Mouse (Mus musculus) thymus, adult 2 months (tissue): ENCODE results near the gene Ebf1. TPM values are rescaled to one million over a fixed set of nuclear protein-coding genes. Genes with fewer than 3 reads are reported as not detected.

Source experiments
- DNase-seq: peaks from one replicate; pipeline ENCODE4 v3.0.0; 2021
- H3K27ac ChIP-seq: fragments of 200-500 bp; 2 replicates; pipeline ENCODE4 v1.5.1; 2012; ENCODE audit warnings: low read length, control low read depth; ENCODE audit not compliant: control insufficient read depth, insufficient read depth
- H3K27me3 ChIP-seq: fragments of 200-500 bp; 2 replicates; pipeline ENCODE4 v1.6.1; 2012; ENCODE audit warnings: mild to moderate bottlenecking, low read length, moderate library complexity, mixed read lengths; ENCODE audit not compliant: control insufficient read depth, insufficient read depth
- H3K36me3 ChIP-seq: fragments of 200-500 bp; 2 replicates; pipeline ENCODE4 v1.6.1; 2012; ENCODE audit warnings: mild to moderate bottlenecking, low read length, moderate library complexity; ENCODE audit not compliant: control insufficient read depth, insufficient read depth
- H3K4me1 ChIP-seq: fragments of 200-500 bp; replicated peaks from 2 replicates; pipeline ENCODE4 v1.6.1; 2012; ENCODE audit warnings: low read length; ENCODE audit not compliant: control insufficient read depth, insufficient read depth
- H3K4me3 ChIP-seq: fragments of 200-500 bp; 2 replicates; pipeline ENCODE4 v1.5.1; 2012; ENCODE audit warnings: mild to moderate bottlenecking, low read length, control low read depth, moderate library complexity; ENCODE audit not compliant: control insufficient read depth, insufficient read depth
- CTCF ChIP-seq: fragments of 200-500 bp; IDR thresholded peaks from 2 replicates; pipeline ENCODE4 v1.5.1; 2012; ENCODE audit warnings: mild to moderate bottlenecking, control low read depth, low read length, moderate library complexity, borderline replicate concordance; ENCODE audit not compliant: control insufficient read depth, poor library complexity, insufficient read depth; ENCODE audit errors: extremely low read depth
- POLR2A ChIP-seq: fragments of 200-500 bp; IDR thresholded peaks from 2 replicates; pipeline ENCODE4 v1.6.1; 2012; ENCODE audit warnings: mild to moderate bottlenecking, low read length, control low read depth, moderate library complexity; ENCODE audit not compliant: control insufficient read depth, poor library complexity, insufficient read depth; ENCODE audit errors: extremely low read depth
- WGBS: fragments of 180-500 bp; shearing (Covaris S2); methylation state at CpG from one replicate; pipeline ENCODE4 v1.1.7; 2018; 5-methylcytosine and 5-hydroxymethylcytosine counted together
- polyA plus RNA-seq: library from polyadenylated mRNA; depleted of rRNA; stranded (reverse); fragments of >200 nt; gene quantifications from 2 replicates; pipeline ENCODE4 v1.2.3, GENCODE M21; 2012

Gene Ebf1
- polyA plus RNA-seq, 1 experiment, result 4.4 TPM

DNA sequence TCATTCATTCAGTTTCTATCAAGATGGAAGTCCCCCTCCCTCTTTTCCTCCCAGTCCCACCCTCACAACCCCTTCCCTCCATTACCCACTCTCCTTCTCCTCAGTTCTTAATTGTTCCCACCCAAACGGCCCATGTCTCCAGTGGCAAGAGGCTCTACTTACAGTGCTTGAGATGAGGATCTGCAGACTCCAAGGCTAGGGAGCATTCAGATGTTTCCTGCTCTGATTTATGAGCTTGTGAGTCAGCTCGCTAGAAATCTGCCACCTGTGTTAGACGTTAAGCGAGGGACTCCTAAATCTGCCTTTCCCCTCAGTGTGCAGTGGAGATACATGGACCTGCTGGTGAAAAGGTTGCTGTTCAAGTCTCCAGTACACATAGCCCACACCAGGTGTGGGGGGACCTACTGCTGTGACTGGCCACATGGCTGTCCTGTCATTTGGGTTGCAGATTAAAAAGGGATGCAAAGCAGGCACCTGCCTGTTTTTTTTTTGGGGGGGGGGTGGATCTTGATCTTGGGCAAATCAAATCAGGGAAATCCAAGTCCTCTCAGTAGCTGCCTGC, 21.2 kb downstream of the Ebf1 start:
- TF ChIP-seq POLR2A (no peak), CTCF (no peak)
- no peaks in the 10 kb centered on the region for H3K4me1 ChIP-seq
- H3K4me3 ChIP-seq, result no peak overlapping the region
- DNase-seq, result no peak
- 39% methylated on average over 4 of the region's 4 CpGs for WGBS
- no peaks in the 10 kb centered on the region for H3K27me3 ChIP-seq
- H3K36me3 ChIP-seq, result no peaks in the 10 kb centered on the region
- H3K27ac ChIP-seq, result no peak overlapping the region

- WGBS, result 75% methylated on average over 2 of the region's 2 CpGs
- Histone ChIP-seq H3K36me3 (no peaks in the 10 kb centered on the region), H3K4me1 (no peaks in the 10 kb centered on the region), H3K27me3 (no peaks in the 10 kb centered on the region), H3K4me3 (no peak overlapping the region), H3K27ac (no peak overlapping the region)
- DNase-seq, result no peak
- TF ChIP-seq CTCF (no peak), POLR2A (no peak)
Observed at GRCm38 (mm10) chr11:44641496-44641895, 24.4 kb downstream of the Ebf1 start.

DNA sequence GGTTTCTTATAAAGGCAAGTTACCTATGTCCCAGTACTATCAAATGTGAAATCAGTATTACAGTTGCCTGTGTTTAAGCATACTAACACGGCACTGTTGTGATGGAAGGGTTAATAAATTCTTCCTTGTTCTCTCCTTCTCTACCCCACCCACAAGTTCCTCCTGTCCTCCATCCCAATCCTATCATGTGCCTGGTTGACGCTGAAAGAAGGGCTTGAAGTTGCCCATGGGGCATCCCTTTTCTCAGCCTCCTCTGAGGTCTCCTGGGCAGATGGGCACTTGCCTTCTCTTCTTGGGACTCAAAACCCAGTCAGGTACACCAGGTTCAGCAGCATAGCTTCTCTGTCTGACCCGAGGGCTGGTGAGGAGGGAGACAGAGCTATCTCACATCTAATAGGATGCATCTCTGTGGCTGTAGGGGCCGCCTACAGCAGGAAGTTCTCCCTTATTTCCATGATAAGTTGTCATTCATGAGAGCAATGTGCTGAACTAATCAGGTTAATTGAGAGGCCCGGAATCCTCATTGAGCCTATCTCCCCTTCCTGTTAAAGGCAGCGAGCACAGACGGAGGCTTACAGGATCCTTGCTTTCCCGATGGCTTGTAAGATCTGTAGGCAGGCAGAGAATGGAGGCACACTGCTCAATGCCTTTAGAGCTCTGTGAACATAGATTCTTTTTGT, 37.4 kb downstream of the Ebf1 start:
- Histone ChIP-seq H3K36me3 (no peaks in the 10 kb centered on the region), H3K27ac (no peak overlapping the region), H3K4me3 (no peak overlapping the region), H3K27me3 (no peaks in the 10 kb centered on the region), H3K4me1 (no peaks in the 10 kb centered on the region)
- DNase-seq, result no peak
- TF ChIP-seq POLR2A (no peak), CTCF (no peak)
- WGBS, result 87% methylated on average over 8 of the region's 8 CpGs

DNA sequence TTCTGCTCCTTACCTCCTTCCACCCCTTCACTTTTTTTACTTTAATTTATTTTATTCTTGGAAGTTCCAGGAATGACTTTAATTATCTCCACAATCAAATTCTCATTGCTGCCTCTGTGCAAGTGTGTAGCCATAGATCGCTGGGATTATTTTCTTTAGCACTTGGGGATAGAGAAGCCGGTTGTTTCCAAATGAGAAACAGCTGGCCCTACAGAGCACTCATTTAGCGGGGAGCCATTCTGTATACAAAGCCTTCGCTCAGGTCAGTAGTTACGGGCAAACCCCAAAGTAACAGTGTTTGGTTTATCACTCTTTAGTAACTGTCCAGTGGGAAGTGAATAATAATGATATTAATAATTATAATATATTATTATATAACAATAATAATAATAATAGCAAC, 38.4 kb downstream of the Ebf1 start:
- no peak for TF ChIP-seq CTCF
- no peak for TF ChIP-seq POLR2A
- Histone ChIP-seq H3K27me3 (no peaks in the 10 kb centered on the region), H3K27ac (no peak overlapping the region), H3K4me3 (no peak overlapping the region), H3K36me3 (no peaks in the 10 kb centered on the region), H3K4me1 (no peaks in the 10 kb centered on the region)
- DNase-seq, result no peak
- 97% methylated on average over 5 of the region's 5 CpGs for WGBS

DNA sequence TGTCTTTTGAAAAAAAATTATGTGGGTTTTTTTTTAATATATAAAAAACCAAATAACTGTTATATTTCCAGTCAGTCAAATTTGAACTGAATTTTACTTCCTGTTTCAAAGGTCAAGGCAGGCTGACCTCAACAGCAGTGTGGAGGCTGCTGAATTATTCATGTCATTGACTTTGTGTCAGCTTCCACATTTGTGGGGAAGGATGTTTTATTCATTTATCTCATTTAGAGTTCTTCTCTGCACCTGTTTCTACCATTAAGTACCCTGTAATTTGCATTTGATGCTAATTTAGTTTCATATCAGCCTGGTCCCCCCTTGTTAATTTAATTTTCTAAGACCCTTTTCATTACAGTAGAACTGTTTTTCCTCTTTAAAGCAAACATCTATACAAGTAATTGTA, 39.8 kb downstream of the Ebf1 start:
- Histone ChIP-seq H3K36me3 (no peaks in the 10 kb centered on the region), H3K4me3 (no peak overlapping the region), H3K27ac (no peak overlapping the region), H3K4me1 (no peaks in the 10 kb centered on the region), H3K27me3 (no peaks in the 10 kb centered on the region)
- DNase-seq, result no peak
- TF ChIP-seq POLR2A (no peak), CTCF (no peak)

GRCm38 (mm10) chr11:44657833-44658395, 40.8 kb downstream of the Ebf1 start:
- no peak overlapping the region for H3K4me3 ChIP-seq
- no peak for DNase-seq
- no peaks in the 10 kb centered on the region for H3K36me3 ChIP-seq
- no peak for TF ChIP-seq POLR2A
- no peak for TF ChIP-seq CTCF
- no peaks in the 10 kb centered on the region for H3K27me3 ChIP-seq
- no peaks in the 10 kb centered on the region for H3K4me1 ChIP-seq
- WGBS, result 86% methylated on average over 6 of the region's 6 CpGs
- no peak overlapping the region for H3K27ac ChIP-seq
